Mouse (Mus musculus) bone marrow, adult 2 months (tissue): ENCODE data around the gene Map7. TPM values are rescaled to one million over a fixed set of nuclear protein-coding genes. Genes with fewer than 3 reads are reported as not detected.

Source experiments
- H3K27ac ChIP-seq: fragments of 200-500 bp; 2 replicates; pipeline ENCODE4 v1.5.1; 2012; ENCODE audit warnings: low read depth, mild to moderate bottlenecking, control low read depth, inconsistent platforms, low read length; ENCODE audit not compliant: control insufficient read depth, poor library complexity, insufficient read depth
- H3K4me1 ChIP-seq: fragments of 200-500 bp; 2 replicates; pipeline ENCODE4 v1.6.1; 2011; ENCODE audit warnings: low read length; ENCODE audit not compliant: control insufficient read depth, insufficient read depth
- H3K4me3 ChIP-seq: fragments of 200-500 bp; replicated peaks from 2 replicates; pipeline ENCODE3; 2011; ENCODE audit warnings: mild to moderate bottlenecking, low read depth, low read length, control low read depth; ENCODE audit not compliant: control insufficient read depth
- CTCF ChIP-seq: fragments of 200-500 bp; IDR thresholded peaks from 2 replicates; pipeline ENCODE4 v1.5.1; 2011; ENCODE audit warnings: low read length, control low read depth; ENCODE audit not compliant: control insufficient read depth, insufficient read depth
- POLR2A ChIP-seq: fragments of 200-500 bp; IDR thresholded peaks from 2 replicates; pipeline ENCODE4 v1.6.1; 2011; ENCODE audit warnings: low read depth, mild to moderate bottlenecking, control low read depth, low read length, borderline replicate concordance; ENCODE audit not compliant: control insufficient read depth
- WGBS: fragments of 180-500 bp; shearing (Covaris S2); methylation state at CpG from one replicate; pipeline ENCODE4 v1.1.7; 2018; 5-methylcytosine and 5-hydroxymethylcytosine counted together
- polyA plus RNA-seq: library from polyadenylated mRNA; stranded (reverse); fragments of >200 nt; gene quantifications from 2 replicates; pipeline ENCODE4 v1.2.4, GENCODE M21; 2011; ENCODE audit warnings: low replicate concordance; ENCODE audit not compliant: missing spikeins, insufficient read depth, insufficient read length

Gene Map7
- polyA plus RNA-seq, 1 experiment: 17.3 TPM

GRCm38 (mm10) chr10:20259476-20259875 is 111.2 kb downstream of the Map7 start:
- Histone ChIP-seq H3K4me1 (no peaks in the 10 kb centered on the region), H3K27ac (no peak overlapping the region), H3K4me3 (no peak overlapping the region)
- 83% methylated on average over 2 of the region's 2 CpGs for WGBS
- no peak for TF ChIP-seq CTCF
- TF ChIP-seq POLR2A: no peak

GRCm38 (mm10) chr10:20262896-20263295 is 114.6 kb downstream of the Map7 start:
- 90% methylated on average over 6 of the region's 6 CpGs for WGBS
- Histone ChIP-seq H3K4me1 (no peaks in the 10 kb centered on the region), H3K27ac (no peak overlapping the region), H3K4me3 (no peak overlapping the region)
- TF ChIP-seq CTCF (no peak), POLR2A (no peak)

GRCm38 (mm10) chr10:20264479-20264878 is 116.2 kb downstream of the Map7 start:
- WGBS: 95% methylated on average over 7 of the region's 7 CpGs
- H3K27ac ChIP-seq: no peak overlapping the region

GRCm38 (mm10) chr10:20267032-20267431 is 118.8 kb downstream of the Map7 start:
- Histone ChIP-seq H3K4me1 (no peaks in the 10 kb centered on the region; the same call in 1 of the 2 replicates), H3K27ac (no peak overlapping the region; the same call in 1 of the 2 replicates), H3K4me3 (peak overlapping the region; percentile 38)
- TF ChIP-seq CTCF: no peak
- TF ChIP-seq POLR2A: no peak
- WGBS: 61% methylated on average over 10 of the region's 10 CpGs

More at GRCm38 (mm10) chr10:20264479-20264878, 116.2 kb downstream of the Map7 start:
- no peak overlapping the region for H3K4me3 ChIP-seq
- TF ChIP-seq CTCF (no peak), POLR2A (no peak)
- no peaks in the 10 kb centered on the region for H3K4me1 ChIP-seq

GRCm38 (mm10) chr10:20268945-20269344 is 120.7 kb downstream of the Map7 start:
- no peak for TF ChIP-seq POLR2A
- 89% methylated on average over 7 of the region's 7 CpGs for WGBS
- Histone ChIP-seq H3K27ac (no peak overlapping the region), H3K4me3 (no peak overlapping the region), H3K4me1 (no peaks in the 10 kb centered on the region; the same call in 1 of the 2 replicates)

GRCm38 (mm10) chr10:20272380-20272779 is 124.1 kb downstream of the Map7 start:
- Histone ChIP-seq H3K4me1 (no peaks in the 10 kb centered on the region; the same call in 1 of the 2 replicates), H3K4me3 (no peak overlapping the region), H3K27ac (no peak overlapping the region)
- no peak for TF ChIP-seq CTCF
- TF ChIP-seq POLR2A: no peak
- 87% methylated on average over 5 of the region's 5 CpGs for WGBS

- H3K4me3 ChIP-seq: no peak overlapping the region
- TF ChIP-seq POLR2A (no peak), CTCF (no peak)
- no peak overlapping the region; the same call in 1 of the 2 replicates for H3K27ac ChIP-seq
- 93% methylated on average over 15 of the region's 15 CpGs for WGBS
- no peaks in the 10 kb centered on the region; the same call in 1 of the 2 replicates for H3K4me1 ChIP-seq
Measured at GRCm38 (mm10) chr10:20273278-20273677, 125.0 kb downstream of the Map7 start.

GRCm38 (mm10) chr10:20274022-20274421 is 125.8 kb downstream of the Map7 start:
- Histone ChIP-seq H3K27ac (no peak overlapping the region), H3K4me3 (no peak overlapping the region), H3K4me1 (no peaks in the 10 kb centered on the region; the same call in 1 of the 2 replicates)
- TF ChIP-seq CTCF (no peak), POLR2A (no peak)
- 66% methylated on average over 9 of the region's 9 CpGs for WGBS

- Histone ChIP-seq H3K4me3 (no peak overlapping the region), H3K27ac (no peak overlapping the region), H3K4me1 (no peaks in the 10 kb centered on the region)
- 29% methylated on average over 2 of the region's 2 CpGs for WGBS
- no peak for TF ChIP-seq CTCF
- no peak for TF ChIP-seq POLR2A
Measured at GRCm38 (mm10) chr10:20281456-20281855, 133.2 kb downstream of the Map7 start.
